Mouse (Mus musculus) liver, embryonic 14.5 days (tissue): ENCODE results near the gene Zfp114.

Experiments used
- CTCF ChIP-seq: IDR thresholded peaks from 2 replicates; pipeline ENCODE4 v1.5.1; 2016; ENCODE audit warnings: antibody characterized with exemption, low read depth, control low read depth
- EP300 ChIP-seq: IDR thresholded peaks from 2 replicates; pipeline ENCODE4 v1.6.1; 2016; ENCODE audit warnings: antibody characterized with exemption, low read depth

- no peak for TF ChIP-seq EP300
- peak; percentile 52 for TF ChIP-seq CTCF
These were observed 21.6 kb upstream of the Zfp114 start for GRCm38 (mm10) chr7:24153272-24153671.
